Mouse (Mus musculus): ENCODE measurements at regions not wholly inside any gene's neighbourhood (a gene's known extent, or its start where the extent isn't known, plus 50 kb on each side); places are given as distances from the start of the nearest gene placed in this dataset.

DNA sequence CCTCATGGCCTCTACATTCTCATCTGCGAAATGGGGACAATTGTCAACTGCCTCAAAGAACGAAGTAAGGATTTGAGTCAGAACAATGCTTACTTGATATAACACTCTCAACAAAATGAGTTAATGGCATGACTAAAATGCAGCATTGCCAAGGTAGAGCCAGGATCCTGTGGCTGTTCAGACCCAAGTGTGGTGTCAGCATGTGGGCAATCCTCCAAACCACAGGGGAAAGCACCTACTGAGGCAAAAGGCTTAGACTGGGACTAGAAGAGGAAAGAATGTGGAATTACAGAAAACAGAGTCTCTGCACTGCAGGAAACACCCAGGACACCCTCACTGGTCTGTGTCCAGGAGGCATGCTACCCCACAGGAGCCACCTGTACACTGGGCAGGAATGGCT, 147.8 kb upstream of the Cdh5 start:
- 80% methylated on average over 2 of the region's 2 CpGs for WGBS
- H3K27ac ChIP-seq (replicated peaks in 1 of 2; ENCODE audit: control insufficient read depth in 1 of 2, insufficient read depth in 1 of 2, low read depth in 2 of 2, low read length in 2 of 2) = no peak overlapping the region
- no peak overlapping the region for H3K9ac ChIP-seq (ENCODE audit: low read length)
- no peaks in the 10 kb centered on the region for H3K9me3 ChIP-seq (ENCODE audit: control insufficient read depth, low read length)
- H3K27me3 ChIP-seq (ENCODE audit: control insufficient read depth, insufficient read depth, low read length) = no peaks in the 10 kb centered on the region
- H3K4me1 ChIP-seq (ENCODE audit: control insufficient read depth in 2 of 2, insufficient read depth in 2 of 2, low read length in 2 of 2) = no peaks in the 10 kb centered on the region
- no peak overlapping the region for H3K4me2 ChIP-seq (ENCODE audit: low read length)
- no peak overlapping the region for H3K4me3 ChIP-seq (ENCODE audit: control insufficient read depth in 1 of 2, insufficient read depth in 1 of 2, low read depth in 1 of 2, low read length in 2 of 2)
- no peak for ATAC-seq (ENCODE audit: insufficient number of reproducible peaks, insufficient read depth, low FRiP score, low read depth)
- no peaks in the 10 kb centered on the region for H3K36me3 ChIP-seq (ENCODE audit: control insufficient read depth, insufficient read depth, low read length)

DNA sequence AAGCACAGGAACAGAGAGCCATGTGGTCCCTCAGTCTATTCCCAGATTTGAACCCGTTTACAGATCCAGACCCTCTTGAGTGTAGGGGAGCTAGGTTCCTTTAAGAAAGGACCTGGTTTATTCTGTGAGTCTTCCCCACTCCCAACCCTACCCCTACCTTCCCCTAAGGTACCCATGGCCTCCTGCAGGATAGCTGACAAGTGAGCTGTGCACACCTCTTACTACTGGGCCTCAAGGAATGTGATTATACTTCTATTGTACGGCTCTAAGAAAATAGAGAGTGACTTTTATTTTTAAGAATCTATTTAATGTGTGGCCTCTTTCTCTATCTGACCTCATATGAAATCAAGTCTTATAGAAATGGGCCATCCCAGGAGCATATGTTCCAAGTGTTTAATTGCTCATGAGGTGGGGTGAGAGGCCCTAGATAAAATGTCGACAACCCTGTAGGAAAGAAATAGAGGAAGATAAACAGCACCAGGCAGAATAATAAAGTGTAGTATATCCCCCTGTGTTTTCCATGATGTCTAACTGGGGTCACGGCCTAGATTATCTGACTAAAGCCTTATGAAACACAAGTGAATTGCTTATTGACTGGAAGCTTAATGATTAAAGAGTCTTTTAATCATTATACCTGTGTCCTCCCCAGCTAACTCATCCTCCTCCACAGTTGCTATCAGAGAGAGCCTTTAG, 145.7 kb upstream of the Cdh5 start:
- ATAC-seq (ENCODE audit: insufficient number of reproducible peaks, insufficient read depth, low FRiP score, low read depth) = no peak
- 73% methylated on average over 4 of the region's 4 CpGs for WGBS
- H3K9me3 ChIP-seq (ENCODE audit: control insufficient read depth, low read length) = no peaks in the 10 kb centered on the region

DNA sequence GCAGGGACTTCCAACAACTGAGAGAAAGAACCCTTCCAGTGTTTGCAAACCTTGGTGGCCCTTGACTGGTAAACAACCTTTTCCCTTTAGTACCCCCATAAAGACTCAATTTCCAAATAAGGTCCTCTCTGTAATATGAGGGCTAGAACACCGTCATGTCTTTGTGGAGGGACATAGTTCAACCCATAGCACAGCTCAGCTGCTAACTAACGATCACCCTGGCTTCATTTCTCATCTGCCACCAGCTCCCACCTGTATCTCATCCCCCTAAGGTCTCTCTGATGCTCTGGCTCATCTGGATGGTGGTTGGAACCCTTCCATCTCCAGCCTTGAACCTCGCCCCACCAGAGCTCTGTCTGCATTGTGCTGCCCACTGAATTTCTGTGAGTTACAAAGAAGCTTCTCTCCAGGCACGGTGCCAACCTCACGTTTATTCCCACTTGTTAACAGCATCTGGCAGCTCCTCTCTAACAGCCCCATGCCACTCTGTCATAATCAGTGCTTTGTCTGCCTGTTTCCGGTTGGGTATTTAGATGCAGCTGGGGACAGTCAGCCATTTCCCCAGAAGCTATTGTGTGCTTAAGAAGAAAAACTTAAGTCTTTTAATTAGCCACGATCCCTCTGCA, 137.0 kb upstream of the Cdh5 start:
- Histone ChIP-seq H3K4me1 (ENCODE audit: control insufficient read depth in 2 of 2, insufficient read depth in 2 of 2, low read length in 2 of 2) (no peaks in the 10 kb centered on the region), H3K4me3 (ENCODE audit: control insufficient read depth in 1 of 2, insufficient read depth in 1 of 2, low read depth in 1 of 2, low read length in 2 of 2) (no peak overlapping the region), H3K9ac (ENCODE audit: low read length) (no peak overlapping the region), H3K4me2 (ENCODE audit: low read length) (no peak overlapping the region), H3K27ac (replicated peaks in 1 of 2; ENCODE audit: control insufficient read depth in 1 of 2, insufficient read depth in 1 of 2, low read depth in 2 of 2, low read length in 2 of 2) (no peak overlapping the region), H3K27me3 (ENCODE audit: control insufficient read depth, insufficient read depth, low read length) (no peaks in the 10 kb centered on the region), H3K36me3 (ENCODE audit: control insufficient read depth, insufficient read depth, low read length) (no peaks in the 10 kb centered on the region), H3K9me3 (ENCODE audit: control insufficient read depth, low read length) (no peaks in the 10 kb centered on the region)
- ATAC-seq (ENCODE audit: insufficient number of reproducible peaks, insufficient read depth, low FRiP score, low read depth) = 0 out of 2 replicates have a peak, but pooled peaks have one; percentile 26
- WGBS = 41% methylated on average over 7 of the region's 7 CpGs

More for the DNA sequence above, 145.7 kb upstream of the Cdh5 start:
- no peaks in the 10 kb centered on the region for H3K27me3 ChIP-seq (ENCODE audit: control insufficient read depth, insufficient read depth, low read length)
- no peaks in the 10 kb centered on the region for H3K4me1 ChIP-seq (ENCODE audit: control insufficient read depth in 2 of 2, insufficient read depth in 2 of 2, low read length in 2 of 2)
- no peaks in the 10 kb centered on the region for H3K36me3 ChIP-seq (ENCODE audit: control insufficient read depth, insufficient read depth, low read length)
- H3K9ac ChIP-seq (ENCODE audit: low read length) = no peak overlapping the region
- no peak overlapping the region for H3K27ac ChIP-seq (replicated peaks in 1 of 2; ENCODE audit: control insufficient read depth in 1 of 2, insufficient read depth in 1 of 2, low read depth in 2 of 2, low read length in 2 of 2)
- no peak overlapping the region for H3K4me3 ChIP-seq (ENCODE audit: control insufficient read depth in 1 of 2, insufficient read depth in 1 of 2, low read depth in 1 of 2, low read length in 2 of 2)
- no peak overlapping the region for H3K4me2 ChIP-seq (ENCODE audit: low read length)

DNA sequence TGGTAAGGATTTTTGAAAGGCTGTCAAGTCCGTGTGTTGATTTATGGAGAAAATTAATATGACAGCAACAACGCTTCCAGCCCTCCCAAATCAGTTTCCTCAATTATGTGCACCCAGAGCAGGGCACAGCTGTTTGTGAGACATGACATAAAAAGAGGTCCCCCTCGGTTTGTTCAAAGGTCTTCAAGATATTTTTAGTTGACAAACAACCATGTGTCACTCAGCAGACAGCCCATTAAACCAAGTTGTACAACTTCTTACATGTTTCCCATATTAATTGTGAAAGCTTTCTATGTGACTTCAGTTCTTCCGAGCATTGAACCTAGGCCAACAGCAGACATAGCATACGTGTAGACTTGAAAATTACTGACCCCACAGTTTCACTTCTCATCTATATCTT, 131.5 kb upstream of the Cdh5 start:
- Histone ChIP-seq H3K9ac (ENCODE audit: low read length) (no peak overlapping the region), H3K4me2 (ENCODE audit: low read length) (no peak overlapping the region), H3K4me3 (ENCODE audit: control insufficient read depth in 1 of 2, insufficient read depth in 1 of 2, low read depth in 1 of 2, low read length in 2 of 2) (no peak overlapping the region), H3K36me3 (ENCODE audit: control insufficient read depth, insufficient read depth, low read length) (no peaks in the 10 kb centered on the region), H3K9me3 (ENCODE audit: control insufficient read depth, low read length) (no peaks in the 10 kb centered on the region), H3K4me1 (ENCODE audit: control insufficient read depth in 2 of 2, insufficient read depth in 2 of 2, low read length in 2 of 2) (no peaks in the 10 kb centered on the region), H3K27ac (replicated peaks in 1 of 2; ENCODE audit: control insufficient read depth in 1 of 2, insufficient read depth in 1 of 2, low read depth in 2 of 2, low read length in 2 of 2) (no peak overlapping the region), H3K27me3 (ENCODE audit: control insufficient read depth, insufficient read depth, low read length) (no peaks in the 10 kb centered on the region)
- 80% methylated on average over 5 of the region's 5 CpGs for WGBS
- no peak for ATAC-seq (ENCODE audit: insufficient number of reproducible peaks, insufficient read depth, low FRiP score, low read depth)

DNA sequence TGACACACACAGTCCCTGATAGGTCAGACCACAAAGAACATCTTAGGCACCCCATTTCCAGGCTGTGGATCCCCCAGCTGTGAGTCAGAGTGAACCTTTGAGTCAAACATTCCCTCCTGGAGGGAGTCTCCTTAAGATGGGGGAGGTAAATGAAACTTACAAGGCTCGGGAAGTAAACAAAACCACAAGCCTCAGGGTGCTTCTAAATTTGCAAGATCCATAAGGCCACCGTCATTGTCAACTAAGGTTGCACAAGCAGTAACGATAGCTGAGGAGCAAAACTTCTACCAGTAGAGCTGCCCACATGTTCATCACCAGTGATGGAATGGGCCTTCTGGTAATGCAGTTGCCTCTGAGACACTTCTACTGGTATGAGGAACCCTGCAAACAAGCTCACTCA, 130.9 kb upstream of the Cdh5 start:
- 79% methylated on average over 3 of the region's 3 CpGs for WGBS
- no peak for ATAC-seq (ENCODE audit: insufficient number of reproducible peaks, insufficient read depth, low FRiP score, low read depth)
- H3K4me3 ChIP-seq (ENCODE audit: control insufficient read depth in 1 of 2, insufficient read depth in 1 of 2, low read depth in 1 of 2, low read length in 2 of 2) = no peak overlapping the region
- no peaks in the 10 kb centered on the region for H3K36me3 ChIP-seq (ENCODE audit: control insufficient read depth, insufficient read depth, low read length)
- no peaks in the 10 kb centered on the region for H3K9me3 ChIP-seq (ENCODE audit: control insufficient read depth, low read length)
- H3K27ac ChIP-seq (replicated peaks in 1 of 2; ENCODE audit: control insufficient read depth in 1 of 2, insufficient read depth in 1 of 2, low read depth in 2 of 2, low read length in 2 of 2) = no peak overlapping the region
- no peak overlapping the region for H3K4me2 ChIP-seq (ENCODE audit: low read length)
- H3K27me3 ChIP-seq (ENCODE audit: control insufficient read depth, insufficient read depth, low read length) = no peaks in the 10 kb centered on the region
- H3K4me1 ChIP-seq (ENCODE audit: control insufficient read depth in 2 of 2, insufficient read depth in 2 of 2, low read length in 2 of 2) = no peaks in the 10 kb centered on the region
- no peak overlapping the region for H3K9ac ChIP-seq (ENCODE audit: low read length)

DNA sequence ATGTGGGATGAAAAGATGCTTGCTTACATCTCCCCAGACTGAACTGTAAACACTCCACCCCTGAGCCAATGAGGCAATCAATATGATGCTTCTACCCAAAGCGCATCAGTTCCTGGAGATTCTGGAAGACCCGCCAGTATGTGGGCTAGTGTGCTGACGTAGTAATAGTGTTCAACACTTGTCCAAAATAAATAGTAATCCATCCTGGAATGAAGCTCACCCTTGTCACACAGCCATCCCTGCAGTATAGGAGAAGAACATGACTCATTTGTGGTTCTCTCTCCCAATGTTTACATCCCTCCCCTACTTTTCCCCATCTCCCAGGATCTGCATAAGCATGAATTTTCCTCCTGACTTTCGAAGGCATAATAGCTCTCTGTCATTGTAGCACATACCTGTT, 130.5 kb upstream of the Cdh5 start:
- H3K36me3 ChIP-seq (ENCODE audit: control insufficient read depth, insufficient read depth, low read length) = no peaks in the 10 kb centered on the region
- H3K4me3 ChIP-seq (ENCODE audit: control insufficient read depth in 1 of 2, insufficient read depth in 1 of 2, low read depth in 1 of 2, low read length in 2 of 2) = no peak overlapping the region
- H3K4me1 ChIP-seq (ENCODE audit: control insufficient read depth in 2 of 2, insufficient read depth in 2 of 2, low read length in 2 of 2) = no peaks in the 10 kb centered on the region
- H3K27me3 ChIP-seq (ENCODE audit: control insufficient read depth, insufficient read depth, low read length) = no peaks in the 10 kb centered on the region
- no peak overlapping the region for H3K27ac ChIP-seq (replicated peaks in 1 of 2; ENCODE audit: control insufficient read depth in 1 of 2, insufficient read depth in 1 of 2, low read depth in 2 of 2, low read length in 2 of 2)
- no peak overlapping the region for H3K4me2 ChIP-seq (ENCODE audit: low read length)
- H3K9ac ChIP-seq (ENCODE audit: low read length) = no peak overlapping the region
- no peaks in the 10 kb centered on the region for H3K9me3 ChIP-seq (ENCODE audit: control insufficient read depth, low read length)
- 84% methylated on average over 4 of the region's 4 CpGs for WGBS
- ATAC-seq (ENCODE audit: insufficient number of reproducible peaks, insufficient read depth, low FRiP score, low read depth) = no peak

DNA sequence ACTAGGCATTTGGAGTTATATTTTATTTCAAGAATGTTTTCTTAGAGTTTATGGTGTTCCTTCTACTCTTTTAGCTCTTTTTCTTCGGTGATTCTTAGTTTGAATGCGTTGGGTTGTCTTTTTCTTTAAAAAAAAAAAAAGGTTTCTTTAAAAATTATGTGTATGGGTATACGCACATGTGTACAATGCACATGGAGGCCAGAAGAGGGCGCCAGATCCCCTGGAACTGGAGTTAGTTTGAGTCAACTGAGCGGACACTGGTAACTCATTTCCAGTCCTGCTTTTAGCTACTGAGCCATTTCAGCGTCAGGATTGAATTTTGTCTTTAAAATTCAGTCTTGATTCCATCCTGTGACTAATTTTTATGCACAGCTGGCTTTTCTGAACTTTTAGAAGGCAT, 124.9 kb upstream of the Cdh5 start:
- Histone ChIP-seq H3K9me3 (ENCODE audit: control insufficient read depth, low read length) (no peaks in the 10 kb centered on the region), H3K9ac (ENCODE audit: low read length) (no peak overlapping the region), H3K27ac (replicated peaks in 1 of 2; ENCODE audit: control insufficient read depth in 1 of 2, insufficient read depth in 1 of 2, low read depth in 2 of 2, low read length in 2 of 2) (no peak overlapping the region), H3K4me1 (ENCODE audit: control insufficient read depth in 2 of 2, insufficient read depth in 2 of 2, low read length in 2 of 2) (no peaks in the 10 kb centered on the region), H3K27me3 (ENCODE audit: control insufficient read depth, insufficient read depth, low read length) (no peaks in the 10 kb centered on the region), H3K4me3 (ENCODE audit: control insufficient read depth in 1 of 2, insufficient read depth in 1 of 2, low read depth in 1 of 2, low read length in 2 of 2) (no peak overlapping the region), H3K36me3 (ENCODE audit: control insufficient read depth, insufficient read depth, low read length) (no peaks in the 10 kb centered on the region), H3K4me2 (ENCODE audit: low read length) (no peak overlapping the region)
- WGBS = 65% methylated on average over 6 of the region's 6 CpGs
- ATAC-seq (ENCODE audit: insufficient number of reproducible peaks, insufficient read depth, low FRiP score, low read depth) = no peak

DNA sequence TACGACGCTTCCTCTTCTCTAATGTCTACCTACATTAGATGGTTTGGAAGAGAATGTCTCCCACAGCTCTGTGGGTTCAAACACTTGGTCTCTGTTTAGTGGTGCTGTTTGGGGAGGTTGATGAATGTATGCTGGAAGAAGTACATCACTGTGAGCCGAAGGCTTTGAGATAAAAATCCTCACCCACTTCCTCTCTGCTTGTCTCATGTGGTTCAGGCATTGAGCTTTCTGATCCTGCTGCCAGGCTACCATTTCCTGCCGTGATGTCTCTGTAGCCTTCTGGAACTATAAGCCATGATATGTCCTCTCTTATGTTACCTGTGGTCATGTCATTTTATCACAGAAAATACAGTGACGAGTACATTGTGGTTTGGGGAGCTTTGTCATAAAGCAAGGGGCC, 122.5 kb upstream of the Cdh5 start:
- Histone ChIP-seq H3K27me3 (ENCODE audit: control insufficient read depth, insufficient read depth, low read length) (no peaks in the 10 kb centered on the region), H3K4me1 (ENCODE audit: control insufficient read depth in 2 of 2, insufficient read depth in 2 of 2, low read length in 2 of 2) (no peaks in the 10 kb centered on the region)
- 73% methylated on average over 5 of the region's 5 CpGs for WGBS

More for the DNA sequence above, 122.5 kb upstream of the Cdh5 start:
- Histone ChIP-seq H3K9ac (ENCODE audit: low read length) (no peak overlapping the region), H3K36me3 (ENCODE audit: control insufficient read depth, insufficient read depth, low read length) (no peaks in the 10 kb centered on the region), H3K4me3 (ENCODE audit: control insufficient read depth in 1 of 2, insufficient read depth in 1 of 2, low read depth in 1 of 2, low read length in 2 of 2) (no peak overlapping the region), H3K4me2 (ENCODE audit: low read length) (no peak overlapping the region), H3K9me3 (ENCODE audit: control insufficient read depth, low read length) (no peaks in the 10 kb centered on the region), H3K27ac (replicated peaks in 1 of 2; ENCODE audit: control insufficient read depth in 1 of 2, insufficient read depth in 1 of 2, low read depth in 2 of 2, low read length in 2 of 2) (no peak overlapping the region)
- no peak for ATAC-seq (ENCODE audit: insufficient number of reproducible peaks, insufficient read depth, low FRiP score, low read depth)
